Mouse (Mus musculus): ENCODE measurements around the gene Ocm.

The Ocm gene

GRCm38 (mm10) chr5:143999409-143999808 lies 27.1 kb downstream of the Ocm start:
- no peak for DNase-seq

GRCm38 (mm10) chr5:143994632-143995365 lies 31.7 kb downstream of the Ocm start:
- DNase-seq: no peak

- no peak for DNase-seq
Observed at GRCm38 (mm10) chr5:143993849-143994248, 32.6 kb downstream of the Ocm start.

GRCm38 (mm10) chr5:143993260-143993659 lies 33.2 kb downstream of the Ocm start:
- no peak for DNase-seq

- no peak for DNase-seq
Observed at GRCm38 (mm10) chr5:143992661-143993060, 33.8 kb downstream of the Ocm start.

GRCm38 (mm10) chr5:143990086-143990485 lies 36.4 kb downstream of the Ocm start:
- no peak for DNase-seq

GRCm38 (mm10) chr5:143989046-143989445 lies 37.4 kb downstream of the Ocm start:
- DNase-seq: no peak

GRCm38 (mm10) chr5:143987596-143987995 lies 38.9 kb downstream of the Ocm start:
- DNase-seq: no peak

- no peak for DNase-seq
Observed at GRCm38 (mm10) chr5:143985381-143985780, 41.1 kb downstream of the Ocm start.

GRCm38 (mm10) chr5:143982361-143982760 lies 44.1 kb downstream of the Ocm start:
- DNase-seq: no peak

- peak in 1 of 2 experiments; percentile 10 for DNase-seq
Observed at GRCm38 (mm10) chr5:143980858-143981257, 45.6 kb downstream of the Ocm start.

GRCm38 (mm10) chr5:143976726-143977431 lies 49.6 kb downstream of the Ocm start:
- DNase-seq: no peak

- no peak for DNase-seq
Observed at GRCm38 (mm10) chr5:143976232-143976631, 50.2 kb downstream of the Ocm start.

- DNase-seq: no peak
Observed at GRCm38 (mm10) chr5:143975631-143975933, 50.9 kb downstream of the Ocm start.

GRCm38 (mm10) chr5:143974931-143975630 lies 51.4 kb downstream of the Ocm start:
- peak; percentile 54 to 72 for DNase-seq

- no peak for DNase-seq
Observed at GRCm38 (mm10) chr5:143972628-143973027, 53.8 kb downstream of the Ocm start.

All from cerebellum, adult 18-20 months (tissue).